Mouse (Mus musculus) urinary bladder, postnatal 25 days (tissue): ENCODE results near the gene Kazn.

ENCODE experiments used
- DNase-seq: peaks from one replicate; pipeline ENCODE4 v3.0.0; 2022; ENCODE audit warnings: low spot score

Gene Kazn

DNA sequence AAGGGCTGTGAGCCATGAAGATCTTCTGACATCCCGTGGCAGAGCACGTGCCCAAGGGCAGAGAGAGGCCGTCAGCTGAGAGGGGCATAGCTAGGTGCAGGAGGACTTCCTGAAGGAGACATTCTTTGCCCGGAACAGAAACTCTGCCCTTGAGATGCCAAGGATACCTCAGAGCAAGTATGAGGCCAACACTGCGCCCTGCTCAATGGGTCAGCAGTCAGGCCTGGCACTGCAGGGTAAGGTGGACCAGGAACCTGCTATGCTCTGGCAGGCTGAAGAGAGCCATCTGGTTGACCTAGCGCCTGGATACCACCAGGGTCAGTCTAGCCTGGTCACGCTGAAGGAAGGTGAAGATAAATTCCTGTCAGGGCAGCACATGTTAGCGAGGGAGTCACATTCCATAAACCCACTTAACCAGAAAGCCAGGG, 46.0 kb downstream of the Kazn start:
- DNase-seq, result no peak

DNA sequence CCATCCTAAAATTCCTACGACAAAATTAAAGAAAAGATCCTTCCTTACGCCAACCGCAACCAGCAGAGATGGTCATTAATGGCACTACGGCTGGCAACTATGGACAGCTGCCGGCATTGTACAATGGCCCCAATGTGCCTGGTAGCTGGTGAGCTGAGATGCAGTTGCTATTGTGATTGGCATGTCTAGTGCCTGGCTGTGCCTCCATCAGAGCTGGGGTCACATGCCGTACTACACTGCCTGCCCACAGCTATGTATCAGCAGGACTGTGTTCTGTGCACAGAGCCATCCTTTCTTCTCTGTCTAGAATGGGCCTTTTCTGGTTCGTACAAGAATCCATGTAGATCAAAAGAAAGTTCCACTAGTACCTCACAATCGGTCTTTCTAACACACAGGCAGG, 49.2 kb downstream of the Kazn start:
- no peak for DNase-seq

DNA sequence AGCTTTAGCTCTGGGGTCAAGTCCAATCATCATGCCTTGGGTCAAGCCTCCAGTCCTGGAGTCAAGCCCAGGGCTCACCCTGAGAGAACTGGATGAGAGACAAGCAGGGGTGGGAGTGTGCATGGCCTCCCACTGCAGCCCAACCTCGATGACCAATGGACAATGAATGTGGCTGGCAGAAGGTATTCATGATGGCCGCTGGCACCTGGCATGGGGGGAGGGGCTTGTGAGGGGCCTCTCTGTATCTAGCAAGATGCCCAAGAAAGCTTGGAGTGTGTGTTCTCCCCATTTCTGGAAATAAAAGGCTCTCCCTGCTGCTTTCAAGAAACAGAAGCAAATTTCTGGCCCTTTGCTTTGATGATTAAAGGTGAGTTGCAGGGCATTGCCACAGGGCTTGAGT, 50.7 kb downstream of the Kazn start:
- no peak for DNase-seq

DNA sequence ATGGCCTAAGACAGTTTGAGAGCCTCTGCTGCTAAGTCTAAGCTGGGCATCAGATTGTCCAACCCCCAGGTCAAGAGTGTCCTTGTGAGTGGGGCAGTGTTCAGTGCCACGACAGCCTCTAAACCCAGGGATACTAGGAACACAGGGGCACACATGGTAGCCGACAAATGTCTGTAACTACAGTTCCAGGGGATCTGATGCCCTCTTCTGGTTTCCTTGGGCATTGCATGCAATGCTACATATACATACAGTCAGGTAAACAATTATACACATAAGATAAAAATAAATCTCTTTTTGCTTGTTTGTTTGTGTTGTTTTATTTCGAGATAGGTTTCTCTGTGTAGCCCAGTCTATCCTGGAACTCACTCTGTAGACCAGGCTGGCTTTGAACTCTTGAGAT, 53.0 kb downstream of the Kazn start:
- DNase-seq, result no peak

DNA sequence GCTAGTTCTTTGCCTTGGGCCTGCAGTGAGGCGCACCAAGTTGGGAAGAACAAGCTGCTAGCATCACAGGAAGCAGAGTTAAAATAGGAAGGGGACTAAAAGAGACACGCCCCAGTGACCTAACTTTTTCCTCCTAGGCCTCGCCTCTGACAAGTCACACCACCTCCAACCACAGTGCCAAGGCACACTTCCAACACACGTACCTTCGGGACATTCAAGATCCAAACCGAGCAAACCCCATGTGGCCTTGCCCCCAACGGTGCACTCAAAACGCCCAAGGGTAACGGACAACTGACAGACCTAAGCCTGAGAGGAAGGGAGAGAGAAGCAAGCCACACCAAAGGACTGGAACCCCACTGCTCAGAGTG, 53.7 kb downstream of the Kazn start:
- no peak for DNase-seq

DNA sequence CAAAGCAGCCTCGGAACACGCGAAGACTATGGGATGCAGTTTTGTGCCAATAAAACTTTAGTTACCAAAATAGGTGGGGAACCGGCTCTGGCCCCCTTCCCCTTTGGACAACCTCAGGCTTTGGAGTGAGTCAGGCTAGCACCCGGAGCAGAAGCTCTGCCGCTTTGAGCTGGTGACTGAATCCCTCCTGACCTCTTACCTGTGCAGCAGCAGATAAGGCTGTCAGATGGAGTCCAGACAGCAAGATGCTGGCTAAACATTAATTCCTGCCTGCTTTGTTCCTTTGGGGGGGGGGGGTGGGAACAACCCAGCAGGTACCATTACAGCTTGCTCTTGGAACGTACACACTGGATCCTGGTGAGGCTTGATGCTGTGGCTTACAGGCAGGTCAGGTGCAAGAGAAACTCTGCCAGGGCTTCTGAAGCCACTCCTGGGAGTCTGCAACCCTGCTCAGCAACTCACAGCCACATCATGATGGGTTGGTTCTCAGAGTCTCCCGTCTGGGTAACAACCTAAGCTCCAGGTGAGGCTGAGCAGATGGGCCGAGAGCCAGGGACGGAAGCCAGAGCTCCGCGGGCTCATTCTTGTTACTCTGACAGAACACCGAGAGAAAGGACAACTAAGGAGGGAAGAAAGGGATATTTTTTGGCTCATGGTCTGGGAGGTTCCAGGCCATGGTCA, 54.2 kb downstream of the Kazn start:
- no peak for DNase-seq

DNA sequence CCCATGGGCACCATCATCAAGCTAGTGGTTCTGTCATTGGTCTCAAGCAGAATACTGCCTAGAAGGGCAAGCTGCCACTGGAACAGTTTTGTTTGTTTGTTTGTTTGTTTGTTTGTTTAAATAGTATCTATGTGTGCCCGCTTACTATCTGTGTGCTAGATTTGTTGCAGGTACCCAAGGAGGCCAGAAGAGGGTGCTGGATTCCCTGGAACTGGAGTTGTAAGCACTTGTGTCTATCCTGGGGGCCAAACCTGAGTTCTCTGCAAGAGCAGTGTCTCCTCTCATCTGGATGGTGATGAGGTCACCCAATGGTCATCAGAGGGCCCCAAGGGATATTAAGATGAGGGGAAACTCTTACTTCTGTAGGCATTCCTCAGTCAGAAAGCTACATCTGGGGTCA, 55.6 kb downstream of the Kazn start:
- no peak for DNase-seq

DNA sequence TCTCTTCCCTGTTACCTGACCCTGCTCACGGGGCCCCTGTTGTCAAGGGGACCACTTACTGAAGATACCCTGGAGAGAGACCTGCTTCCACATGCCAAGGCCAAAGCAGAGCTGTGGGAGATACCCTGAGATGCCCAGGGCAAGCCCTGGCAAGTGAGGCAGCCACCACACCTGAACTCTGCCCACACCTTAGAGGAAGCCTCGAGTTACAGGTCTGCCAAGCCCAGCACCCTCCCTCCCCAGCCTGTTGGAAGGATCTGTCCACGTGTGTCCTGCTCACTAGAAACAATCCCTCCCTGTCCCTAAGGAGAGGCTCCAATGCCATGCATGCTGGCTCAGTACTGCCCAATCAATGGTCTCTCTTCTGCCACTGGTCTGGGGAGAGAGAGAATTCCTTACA, 56.2 kb downstream of the Kazn start:
- no peak for DNase-seq

DNA sequence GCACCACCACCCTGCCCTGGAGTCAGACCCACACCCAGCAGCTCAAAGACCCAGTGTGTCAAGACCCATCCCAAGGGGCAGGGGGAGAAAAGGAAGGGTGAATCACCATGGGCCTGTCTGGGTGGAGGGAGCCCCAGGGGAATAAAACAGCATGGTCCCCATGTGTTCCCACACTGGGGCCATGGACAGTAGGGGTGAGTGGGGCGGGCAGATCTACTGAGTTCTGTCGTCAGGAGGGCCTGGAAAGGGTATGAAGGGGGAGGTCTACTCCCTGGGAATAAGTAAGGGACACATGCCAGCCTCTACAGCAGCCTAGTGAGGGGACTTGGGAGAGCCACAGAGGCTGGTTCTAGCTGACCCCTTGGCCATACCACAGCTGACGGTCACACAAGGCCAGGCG, 57.6 kb downstream of the Kazn start:
- DNase-seq, result no peak

DNA sequence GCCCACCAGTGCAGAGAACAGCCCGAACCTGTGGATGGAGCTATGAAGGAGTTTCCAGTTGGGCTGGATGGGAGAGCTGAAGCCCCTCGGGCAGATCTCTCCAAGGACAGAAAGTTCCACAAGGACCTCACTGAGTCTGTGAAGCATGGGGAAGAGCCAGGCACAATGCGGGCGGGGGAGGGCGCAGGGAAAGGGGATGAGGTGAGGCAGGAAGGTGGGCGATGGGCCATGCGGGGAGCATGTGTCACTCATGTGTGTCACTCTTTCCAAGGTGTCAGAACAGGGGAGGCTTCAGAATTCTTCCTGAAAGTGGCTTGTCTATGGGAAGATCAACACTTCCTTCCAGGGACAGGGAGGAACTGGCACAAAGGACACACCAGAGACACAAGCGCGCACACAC, 58.3 kb downstream of the Kazn start:
- DNase-seq, result no peak

DNA sequence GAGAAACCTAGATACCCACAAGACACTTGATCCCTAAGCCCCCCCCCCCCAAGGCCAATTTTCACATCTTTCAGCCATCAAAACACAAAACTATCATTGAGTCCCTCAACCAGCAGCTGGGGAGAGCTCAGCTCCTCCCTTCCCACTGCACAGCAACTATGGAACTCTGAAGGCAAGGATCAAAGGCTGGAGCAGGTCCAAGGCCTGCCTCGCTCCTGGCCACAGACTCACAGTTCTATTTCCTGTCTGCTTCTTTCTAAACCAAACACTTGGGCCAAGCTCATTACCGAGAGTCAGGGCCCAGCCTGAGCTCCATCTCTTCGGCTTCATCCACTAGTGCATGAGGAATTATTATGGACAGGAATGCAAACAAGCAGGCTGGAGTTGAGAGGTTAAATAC, 58.9 kb downstream of the Kazn start:
- no peak for DNase-seq

DNA sequence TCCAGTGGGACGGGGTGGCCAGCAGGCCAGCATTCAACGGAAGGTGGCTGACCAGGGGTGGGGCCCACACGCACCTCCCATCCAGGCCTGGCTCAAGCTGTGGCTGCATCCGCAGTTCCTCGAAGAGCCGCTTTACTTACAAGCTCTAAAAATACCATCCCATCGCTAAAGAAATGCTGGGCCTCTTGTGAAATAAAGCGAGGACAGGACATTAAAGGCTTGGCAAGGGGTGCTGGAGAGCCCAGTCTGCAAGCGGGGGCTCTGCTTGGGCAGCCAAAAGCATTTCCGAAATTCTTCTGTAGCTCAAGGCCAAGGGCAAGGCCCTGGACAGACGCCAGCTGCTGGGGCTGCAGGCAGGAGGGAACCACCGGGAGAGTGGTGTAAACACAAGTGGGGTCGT, 59.7 kb downstream of the Kazn start:
- DNase-seq, result peak; percentile 57

DNA sequence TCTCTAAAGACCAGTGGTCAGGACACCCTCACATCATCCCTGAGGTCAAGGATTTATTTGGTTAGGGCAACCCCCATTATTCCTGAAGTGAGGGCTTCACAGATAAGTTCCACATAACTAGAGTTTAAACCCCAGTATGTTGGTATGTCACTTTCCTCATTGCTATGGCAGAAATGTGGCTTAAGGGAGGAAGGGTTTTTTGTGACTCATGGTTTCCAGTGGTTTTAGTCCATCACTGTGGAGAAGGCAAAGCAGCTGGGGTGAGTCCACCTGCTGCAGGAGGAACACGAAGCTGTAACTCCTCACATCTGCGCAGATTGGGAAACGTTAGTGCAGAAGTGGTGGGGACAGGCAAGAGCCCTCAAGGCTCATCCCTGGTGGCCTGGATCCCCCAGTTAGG, 62.5 kb downstream of the Kazn start:
- no peak for DNase-seq

DNA sequence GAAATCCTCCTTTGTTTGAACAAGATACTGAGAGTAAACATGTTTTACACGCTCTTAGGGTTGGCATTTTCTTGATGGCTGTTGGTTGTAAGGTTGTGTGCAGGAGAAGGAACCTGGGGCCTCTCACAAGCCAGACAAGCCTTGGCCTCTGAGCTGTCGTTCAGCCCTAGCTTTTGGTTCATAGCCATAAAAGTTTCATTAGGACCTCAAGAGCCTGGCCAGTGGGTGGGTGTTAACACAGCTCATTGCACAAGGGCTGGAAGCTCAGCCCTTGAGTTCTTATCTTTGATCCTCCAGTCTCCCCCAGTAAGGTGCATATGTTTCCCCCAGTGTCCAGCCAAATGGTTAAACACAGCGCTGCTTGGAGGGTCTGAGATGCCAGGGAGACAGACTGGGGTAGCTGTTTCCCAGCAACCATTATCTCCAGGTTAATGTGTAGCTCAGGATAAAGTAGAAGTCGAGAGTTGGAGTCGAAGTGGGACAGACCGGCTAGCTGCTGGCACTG, 65.2 kb downstream of the Kazn start:
- DNase-seq, result no peak

DNA sequence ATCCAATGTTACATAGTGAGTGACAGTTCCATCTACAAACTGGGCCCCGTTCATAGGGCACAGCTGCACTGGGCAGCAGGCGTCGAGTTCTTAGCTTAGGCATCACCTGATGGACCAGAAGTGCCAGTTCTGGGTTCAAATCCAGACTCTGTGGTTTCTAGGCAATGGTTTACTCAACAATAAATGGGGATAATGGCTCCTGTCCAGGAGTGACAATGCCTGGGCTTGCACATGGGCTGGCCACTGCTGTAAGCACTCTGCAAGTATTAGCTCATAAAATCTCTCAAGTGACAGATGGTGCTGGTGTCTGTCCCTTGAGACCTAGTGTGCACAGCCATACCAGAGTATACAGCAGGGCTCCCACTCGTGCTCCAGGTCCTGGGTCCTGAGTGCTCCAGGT, 66.3 kb downstream of the Kazn start:
- no peak for DNase-seq

DNA sequence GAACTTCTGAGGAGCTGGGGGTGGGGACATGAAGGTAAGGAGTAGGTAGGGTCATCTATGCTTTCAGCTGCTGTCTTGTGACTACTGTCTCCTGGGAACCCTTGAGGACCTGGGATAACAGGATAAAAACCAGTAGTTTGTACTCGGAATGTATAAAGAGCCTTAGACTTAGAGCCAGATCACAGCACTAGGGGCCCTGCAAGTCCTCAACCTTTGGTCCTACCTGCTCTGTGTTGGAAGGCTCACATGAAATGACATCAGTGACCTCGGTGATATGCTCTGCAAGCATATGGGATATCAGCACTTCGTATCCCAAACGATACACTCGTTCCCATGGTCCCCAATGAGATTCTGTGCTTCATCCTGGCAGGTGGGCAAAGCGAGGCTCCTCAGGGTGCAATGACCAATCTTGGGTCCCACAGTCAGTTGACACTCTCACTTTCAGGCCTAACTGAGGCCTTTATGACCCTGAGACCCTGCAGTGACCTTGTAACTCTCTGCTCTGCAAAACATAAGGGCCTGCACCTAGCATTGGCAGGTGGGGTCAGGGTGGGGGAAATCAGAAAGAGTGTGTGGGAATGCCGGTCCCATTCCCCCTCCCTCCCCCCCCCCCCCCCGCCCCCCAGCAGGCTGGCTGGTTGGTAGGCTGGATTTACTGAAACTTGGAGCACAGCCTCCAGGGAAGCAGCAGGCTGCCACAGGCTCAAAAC, 67.3 kb downstream of the Kazn start:
- DNase-seq, result no peak

DNA sequence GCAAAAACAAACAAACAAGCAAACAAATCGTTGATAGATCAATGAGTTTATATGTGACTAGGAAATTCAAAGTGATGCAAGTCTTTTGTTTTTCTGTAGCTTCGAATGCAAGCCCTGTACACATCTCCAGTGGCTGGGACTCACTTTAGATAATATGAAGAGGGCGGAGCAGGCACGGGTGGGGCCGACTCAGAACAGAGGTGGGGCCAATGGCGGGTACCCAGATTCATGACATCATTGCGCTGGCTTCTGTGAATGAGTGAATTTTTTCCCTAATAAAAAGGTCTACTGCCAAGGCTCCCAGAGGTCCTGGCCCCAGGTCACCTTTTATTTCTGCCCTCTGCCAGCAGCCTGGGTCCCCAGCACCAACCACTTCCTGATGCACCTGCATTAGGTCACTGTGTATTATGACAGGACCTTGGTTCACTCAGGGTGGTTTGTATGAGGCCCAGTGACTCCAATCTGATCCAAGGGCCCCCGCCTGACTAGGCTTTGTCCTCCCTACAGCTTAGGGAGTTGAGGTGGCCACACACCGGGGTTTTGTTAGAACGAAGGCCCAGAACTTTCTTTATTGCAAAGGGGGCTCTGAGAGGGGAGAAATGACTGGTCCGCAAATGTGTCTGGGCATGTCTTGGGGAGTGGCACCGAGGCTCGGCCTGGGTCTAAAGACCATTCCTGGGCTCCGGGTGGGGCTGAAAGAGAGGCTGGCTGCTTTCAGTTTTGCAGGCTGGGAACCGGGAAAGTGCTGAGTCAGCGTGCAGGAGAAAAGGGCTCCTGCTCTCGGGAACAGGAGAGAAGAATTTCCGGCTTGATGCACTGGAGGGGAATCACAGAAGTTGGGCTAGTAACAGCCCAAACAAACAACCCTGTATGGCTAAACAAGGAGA, 68.1 kb downstream of the Kazn start:
- DNase-seq, result peak; percentile 50

DNA sequence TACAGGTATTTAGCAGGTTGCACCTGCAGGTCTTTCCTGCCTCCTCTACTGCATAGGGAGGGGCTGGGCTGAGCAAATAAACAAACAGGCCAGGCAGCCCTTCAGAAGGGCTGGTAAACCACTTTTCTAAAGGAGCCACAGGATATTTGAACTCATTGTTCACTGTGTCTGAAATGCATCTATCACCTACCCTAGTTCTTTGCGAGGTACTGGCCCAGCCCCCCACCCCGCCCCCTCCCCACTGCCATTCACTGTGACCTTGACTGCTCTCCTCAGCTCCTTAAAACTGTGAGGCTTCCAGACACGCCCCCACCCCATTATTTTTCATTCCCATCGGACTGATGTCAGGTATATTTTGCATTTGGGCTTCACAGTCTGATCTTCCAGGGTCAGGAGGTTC, 69.6 kb downstream of the Kazn start:
- no peak for DNase-seq

DNA sequence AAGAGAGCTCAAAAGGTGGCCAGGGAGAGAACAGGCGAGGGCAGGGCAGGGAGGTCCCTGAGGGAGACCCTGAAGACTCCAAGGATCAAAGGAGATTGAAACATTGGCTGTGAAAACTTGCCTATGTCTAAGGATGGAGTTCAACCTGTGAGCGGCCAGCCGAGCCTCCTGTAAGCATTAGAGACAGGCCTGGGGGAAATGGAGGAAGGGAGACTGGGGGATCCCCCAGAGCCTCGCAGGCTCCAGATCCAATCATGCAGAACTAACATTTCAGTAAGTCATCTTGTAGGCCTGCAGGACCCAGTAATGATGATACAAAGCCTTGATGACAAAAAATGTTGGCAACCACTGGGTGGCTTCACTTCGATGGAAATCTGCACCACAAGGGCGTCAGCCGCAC, 70.8 kb downstream of the Kazn start:
- no peak for DNase-seq

DNA sequence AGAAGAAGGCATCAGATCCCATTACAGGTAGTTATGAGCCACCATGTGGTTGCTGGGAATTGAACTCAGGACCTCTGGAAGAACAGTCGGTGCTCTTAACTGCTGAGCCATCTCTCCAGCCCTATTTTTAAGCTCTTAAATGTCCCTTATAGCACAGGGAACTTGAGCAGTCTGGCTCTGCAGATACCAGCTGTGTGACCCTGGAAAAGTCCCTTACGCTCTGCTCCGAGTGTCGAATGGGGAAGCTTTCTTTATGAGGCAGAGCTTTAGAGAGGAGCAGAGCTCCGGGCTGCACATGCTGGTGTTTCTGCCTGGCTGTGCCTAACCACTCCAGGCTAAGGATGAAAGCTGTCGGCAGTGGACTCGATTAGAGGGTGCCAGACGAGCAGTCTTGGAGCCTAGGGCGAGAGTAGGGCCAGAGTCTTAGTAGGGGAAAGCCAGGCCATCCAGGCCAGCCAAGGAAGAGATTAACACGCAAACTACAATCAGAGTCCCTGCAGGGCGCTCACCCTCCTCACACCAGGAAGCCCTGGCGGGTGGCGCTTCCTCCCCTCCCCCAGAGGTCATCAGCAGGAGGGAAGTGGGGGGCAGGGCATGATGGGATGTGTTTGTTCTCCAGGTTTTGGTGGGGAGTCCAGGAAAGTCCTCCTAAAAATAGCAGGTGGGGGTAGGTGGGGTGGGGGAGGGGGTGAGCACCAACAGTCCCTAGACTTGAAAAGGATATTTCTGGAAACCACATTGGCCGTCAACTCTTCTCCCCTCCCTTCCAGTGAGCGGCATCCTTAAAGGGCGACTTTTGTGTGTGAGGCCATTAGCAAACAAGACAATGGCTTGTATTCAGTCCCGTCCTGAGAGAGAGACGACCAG, 73.1 kb downstream of the Kazn start:
- DNase-seq, result no peak

DNA sequence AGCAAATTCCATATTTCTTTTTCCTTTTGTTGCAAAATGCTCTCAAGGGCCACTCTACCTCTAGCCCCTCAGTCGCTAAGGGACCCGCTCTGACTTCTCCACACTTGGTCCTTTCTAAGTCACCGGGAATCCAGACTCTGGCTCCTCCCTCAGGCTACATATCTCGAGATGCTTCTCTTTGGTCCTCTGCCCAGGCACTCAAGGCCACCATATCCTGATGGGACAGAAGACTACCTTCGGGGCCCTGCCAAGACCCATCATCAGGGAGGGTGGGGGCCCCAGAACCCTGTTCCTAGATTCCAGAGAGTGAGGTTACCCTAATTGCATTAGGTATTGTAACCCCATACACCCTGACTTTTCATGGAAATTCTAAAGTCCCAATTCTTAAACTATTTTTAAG, 73.8 kb downstream of the Kazn start:
- DNase-seq, result no peak

DNA sequence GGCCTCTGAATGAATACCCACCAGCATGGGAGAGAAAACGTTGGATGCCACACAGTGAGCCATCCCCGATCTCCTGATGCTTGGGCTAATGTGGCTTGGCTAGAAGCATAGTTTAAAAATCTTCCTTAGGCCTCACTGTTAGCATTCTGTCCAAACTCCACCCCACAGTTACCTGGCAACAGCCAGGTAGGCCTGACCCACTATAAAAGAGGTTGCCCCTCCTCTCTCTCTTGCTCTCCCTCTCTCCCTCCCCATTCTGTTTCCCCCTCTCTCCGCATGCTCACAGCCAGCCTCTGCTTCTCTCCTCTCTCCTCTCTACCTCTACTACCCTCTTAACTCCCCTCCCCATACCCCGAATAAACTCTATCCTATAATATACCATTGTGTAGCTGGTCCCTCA, 74.8 kb downstream of the Kazn start:
- no peak for DNase-seq
